Comparison of ENCODE assay signal across 17 mouse cellular contexts in genomic region chr16:21357433-21357832, GRCm38 (mm10).
DNase-seq lines count a peak whose midpoint lies in the region; ATAC-seq lines count a peak whose summit lies in the region.
"Had no signal": no experiment of that assay in that cellular context is flagged by ENCODE, and none has a peak within 500 bp of the region (broad histone marks: within the 10 kb centered on the region; RNA-seq: fewer than 3 reads in every experiment).

No protein-coding gene starts in this region.

- no peak for ATAC-seq in heart, embryonic 15.5 days (replicated peaks; ENCODE audit: insufficient number of reproducible peaks, insufficient read depth, low FRiP score, low read depth)
- ATAC-seq in common myeloid progenitor, adult 5-6 weeks (replicated peaks; ENCODE audit: low read depth, poor library complexity, severe bottlenecking), result 0 out of 2 replicates have a peak, but pooled peaks have one; percentile 13
- peak; percentile 81 for ATAC-seq in liver, embryonic 16.5 days (ENCODE audit: low read depth)

- H3K9me3 ChIP-seq in heart, embryonic 15.5 days (replicated peaks), result no peaks in the 10 kb centered on the region
- no peaks in the 10 kb centered on the region for H3K9me3 ChIP-seq in liver, embryonic 16.5 days (replicated peaks; ENCODE audit: control insufficient read depth, low read length)
- H3K9me3 ChIP-seq: hindbrain, embryonic 10.5 days; limb, embryonic 10.5 days; midbrain, embryonic 12.5 days had no signal

- 24% methylated on average over 5 of the region's 5 CpGs for WGBS in heart, embryonic 15.5 days
- WGBS in liver, embryonic 16.5 days (ENCODE audit: insufficient replicate concordance), result 10% methylated on average over 5 of the region's 5 CpGs

- H3K4me2 ChIP-seq in heart, embryonic 15.5 days, result no peak overlapping the region
- peak overlapping the region; percentile 65 for H3K4me2 ChIP-seq in liver, embryonic 16.5 days (ENCODE audit: low read depth, low read length)
- H3K4me2 ChIP-seq: midbrain, embryonic 12.5 days had no signal

- H3K27me3 ChIP-seq in heart, embryonic 15.5 days, result no peaks in the 10 kb centered on the region; the same call in 1 of the 2 replicates
- H3K27me3 ChIP-seq in liver, embryonic 16.5 days (ENCODE audit: control insufficient read depth, insufficient read depth, low read depth, low read length), result no peaks in the 10 kb centered on the region

- no peak overlapping the region for H3K9ac ChIP-seq in heart, embryonic 15.5 days
- peak overlapping the region; percentile 62 for H3K9ac ChIP-seq in liver, embryonic 16.5 days (ENCODE audit: low read depth, low read length)
- H3K9ac ChIP-seq: midbrain, embryonic 12.5 days had no signal

- H3K4me1 ChIP-seq in heart, embryonic 15.5 days (replicated peaks), result peaks cover 34% of the 10 kb centered on the region
- peaks cover 60% of the 10 kb centered on the region for H3K4me1 ChIP-seq in liver, embryonic 16.5 days (ENCODE audit: control insufficient read depth, low read depth, low read length)

- H3K27ac ChIP-seq in heart, embryonic 15.5 days, result peak overlapping the region; percentile 45; the same call in 1 of the 2 replicates
- H3K27ac ChIP-seq in liver, embryonic 16.5 days (ENCODE audit: low read length), result peak overlapping the region; percentile 98
- H3K27ac ChIP-seq: midbrain, embryonic 12.5 days had no signal

- DNase-seq in heart, adult 8-10 months (ENCODE audit: low spot score), result no peak
- peak; percentile 64 for DNase-seq in MEL-GATA-1-ER (ENCODE audit: extremely low read depth, low read depth)
- no peak for DNase-seq in embryo, embryonic 11 days
- DNase-seq in frontal cortex, postnatal 14 days (ENCODE audit: low spot score in 2 of 2), result no peak
- no peak for DNase-seq in layer of hippocampus, adult 8-10 months (ENCODE audit: low spot score in 2 of 2)
- DNase-seq: adrenal gland, postnatal 25 days; cerebellum, adult 11-12 months; gastrocnemius, postnatal 10 days; kidney, postnatal 36 days; layer of hippocampus, postnatal 36 days; right cerebral cortex, postnatal 25 days had no signal

- no peak overlapping the region for H3K4me3 ChIP-seq in heart, embryonic 15.5 days
- peak overlapping the region; percentile 45 for H3K4me3 ChIP-seq in liver, embryonic 16.5 days (ENCODE audit: low read depth, low read length)
- H3K4me3 ChIP-seq: hindbrain, embryonic 10.5 days; limb, embryonic 10.5 days; midbrain, embryonic 12.5 days had no signal

- H3K36me3 ChIP-seq in heart, embryonic 15.5 days, result no peaks in the 10 kb centered on the region
- H3K36me3 ChIP-seq in liver, embryonic 16.5 days (ENCODE audit: control insufficient read depth, insufficient read depth), result no peaks in the 10 kb centered on the region
- H3K36me3 ChIP-seq: hindbrain, embryonic 10.5 days; limb, embryonic 10.5 days; midbrain, embryonic 12.5 days had no signal
